Mouse (Mus musculus): ENCODE measurements around the gene Zdhhc21. TPM values are rescaled to one million over a fixed set of nuclear protein-coding genes. Genes with fewer than 3 reads are reported as not detected.

The Zdhhc21 gene
- polyA plus RNA-seq, 1 experiment = 23.3 TPM

- Histone ChIP-seq H3K4me3 (ENCODE audit: insufficient read depth, low read length) (no peak overlapping the region), H3K27ac (ENCODE audit: insufficient read depth, low read length) (no peak overlapping the region), H3K4me1 (ENCODE audit: control insufficient read depth, insufficient read depth, low read length) (no peaks in the 10 kb centered on the region)
- TF ChIP-seq POLR2A (IDR thresholded peaks at IDR 0.05; ENCODE audit: low read depth, low read length) (no peak), CTCF (IDR thresholded peaks at IDR 0.05; ENCODE audit: borderline replicate concordance, insufficient read depth, low read length) (peak; percentile 19; the same call in 1 of the 2 replicates)
Measured at GRCm38 (mm10) chr4:82882500-82882899, 22.7 kb upstream of the Zdhhc21 start.

- Histone ChIP-seq H3K4me3 (ENCODE audit: insufficient read depth, low read length) (no peak overlapping the region), H3K27ac (ENCODE audit: insufficient read depth, low read length) (no peak overlapping the region), H3K4me1 (ENCODE audit: control insufficient read depth, insufficient read depth, low read length) (no peaks in the 10 kb centered on the region)
- TF ChIP-seq POLR2A (IDR thresholded peaks at IDR 0.05; ENCODE audit: low read depth, low read length) = no peak
- no peak for TF ChIP-seq CTCF (IDR thresholded peaks at IDR 0.05; ENCODE audit: borderline replicate concordance, insufficient read depth, low read length)
Measured at GRCm38 (mm10) chr4:82881366-82881765, 21.6 kb upstream of the Zdhhc21 start.

DNA sequence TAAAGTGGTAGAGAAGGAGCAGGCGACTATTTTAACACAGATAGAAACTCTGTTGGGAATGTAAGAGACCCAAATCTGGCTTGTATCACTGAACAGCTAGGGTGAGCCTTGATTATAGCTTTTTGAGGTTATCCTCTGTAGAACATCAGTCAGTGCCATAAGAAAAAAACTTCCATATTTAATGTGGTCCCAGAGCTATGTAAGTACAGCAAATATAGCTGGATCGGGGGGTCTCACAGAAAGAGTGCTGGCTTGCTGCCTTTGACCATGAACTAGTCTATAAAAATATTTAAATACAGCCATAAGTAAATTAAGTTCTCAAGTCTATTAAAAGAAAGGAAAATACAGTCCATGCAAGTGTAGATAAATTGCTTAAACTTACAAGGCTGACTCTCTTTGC lies 20.5 kb upstream of the Zdhhc21 start:
- H3K4me1 ChIP-seq (ENCODE audit: control insufficient read depth, insufficient read depth, low read length) = no peaks in the 10 kb centered on the region
- no peak for TF ChIP-seq CTCF (IDR thresholded peaks at IDR 0.05; ENCODE audit: borderline replicate concordance, insufficient read depth, low read length)
- no peak for TF ChIP-seq POLR2A (IDR thresholded peaks at IDR 0.05; ENCODE audit: low read depth, low read length)
- H3K4me3 ChIP-seq (ENCODE audit: insufficient read depth, low read length) = no peak overlapping the region
- no peak overlapping the region for H3K27ac ChIP-seq (ENCODE audit: insufficient read depth, low read length)

- Histone ChIP-seq H3K4me1 (ENCODE audit: control insufficient read depth, insufficient read depth, low read length) (no peaks in the 10 kb centered on the region), H3K4me3 (ENCODE audit: insufficient read depth, low read length) (no peak overlapping the region), H3K27ac (ENCODE audit: insufficient read depth, low read length) (no peak overlapping the region)
- TF ChIP-seq POLR2A (IDR thresholded peaks at IDR 0.05; ENCODE audit: low read depth, low read length) (no peak), CTCF (IDR thresholded peaks at IDR 0.05; ENCODE audit: borderline replicate concordance, insufficient read depth, low read length) (no peak)
Measured at GRCm38 (mm10) chr4:82879152-82879551, 19.4 kb upstream of the Zdhhc21 start.

DNA sequence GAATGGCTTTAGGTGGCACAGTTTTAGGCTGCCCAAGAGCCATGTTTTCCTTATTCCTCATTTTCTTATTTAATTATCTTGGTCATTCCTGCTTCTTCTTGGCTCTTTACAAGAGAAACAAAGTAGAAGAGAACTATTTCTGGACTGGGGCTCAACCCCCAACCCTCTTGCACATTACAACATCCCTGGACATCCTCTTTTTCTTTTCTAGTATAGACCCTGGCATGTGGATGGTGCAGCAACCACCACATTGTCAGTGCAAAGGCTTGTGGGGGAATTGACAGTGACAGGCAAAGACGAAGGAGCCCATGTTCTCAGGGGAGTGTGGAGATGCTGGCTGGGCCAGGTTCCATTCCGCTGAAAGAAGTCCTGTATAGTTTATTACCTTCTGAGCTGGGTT lies 16.9 kb upstream of the Zdhhc21 start:
- Histone ChIP-seq H3K4me3 (ENCODE audit: insufficient read depth, low read length) (no peak overlapping the region), H3K27ac (ENCODE audit: insufficient read depth, low read length) (no peak overlapping the region), H3K4me1 (ENCODE audit: control insufficient read depth, insufficient read depth, low read length) (no peaks in the 10 kb centered on the region)
- TF ChIP-seq POLR2A (IDR thresholded peaks at IDR 0.05; ENCODE audit: low read depth, low read length) (no peak), CTCF (IDR thresholded peaks at IDR 0.05; ENCODE audit: borderline replicate concordance, insufficient read depth, low read length) (no peak)

DNA sequence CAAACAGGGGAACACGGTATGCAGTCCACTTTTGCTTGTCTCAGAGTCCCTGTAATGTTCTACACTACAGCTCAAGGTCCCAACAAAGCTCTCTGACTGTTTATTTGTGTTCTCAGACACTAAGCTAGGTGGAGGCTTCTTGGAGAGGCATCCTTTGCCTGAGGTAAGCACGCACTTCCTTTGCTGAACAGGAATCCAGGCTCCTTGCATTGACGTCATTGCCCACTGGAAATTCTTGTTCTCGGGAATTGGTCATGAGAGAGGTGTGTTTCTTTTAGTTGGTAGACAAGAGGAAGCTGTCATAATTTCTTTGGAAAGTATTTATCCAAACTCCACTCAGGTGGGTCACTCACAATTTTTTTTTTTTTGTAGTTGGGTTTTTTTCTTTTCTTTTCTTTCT lies 15.8 kb upstream of the Zdhhc21 start:
- H3K4me3 ChIP-seq (ENCODE audit: insufficient read depth, low read length) = no peak overlapping the region
- no peak for TF ChIP-seq CTCF (IDR thresholded peaks at IDR 0.05; ENCODE audit: borderline replicate concordance, insufficient read depth, low read length)
- no peak for TF ChIP-seq POLR2A (IDR thresholded peaks at IDR 0.05; ENCODE audit: low read depth, low read length)
- H3K4me1 ChIP-seq (ENCODE audit: control insufficient read depth, insufficient read depth, low read length) = no peaks in the 10 kb centered on the region; the same call in 1 of the 2 replicates
- no peak overlapping the region for H3K27ac ChIP-seq (ENCODE audit: insufficient read depth, low read length)

- Histone ChIP-seq H3K4me3 (ENCODE audit: insufficient read depth, low read length) (no peak overlapping the region), H3K4me1 (ENCODE audit: control insufficient read depth, insufficient read depth, low read length) (no peaks in the 10 kb centered on the region; the same call in 1 of the 2 replicates), H3K27ac (ENCODE audit: insufficient read depth, low read length) (no peak overlapping the region)
- TF ChIP-seq POLR2A (IDR thresholded peaks at IDR 0.05; ENCODE audit: low read depth, low read length) (no peak), CTCF (IDR thresholded peaks at IDR 0.05; ENCODE audit: borderline replicate concordance, insufficient read depth, low read length) (no peak)
Measured at GRCm38 (mm10) chr4:82874791-82875190, 15.0 kb upstream of the Zdhhc21 start.

DNA sequence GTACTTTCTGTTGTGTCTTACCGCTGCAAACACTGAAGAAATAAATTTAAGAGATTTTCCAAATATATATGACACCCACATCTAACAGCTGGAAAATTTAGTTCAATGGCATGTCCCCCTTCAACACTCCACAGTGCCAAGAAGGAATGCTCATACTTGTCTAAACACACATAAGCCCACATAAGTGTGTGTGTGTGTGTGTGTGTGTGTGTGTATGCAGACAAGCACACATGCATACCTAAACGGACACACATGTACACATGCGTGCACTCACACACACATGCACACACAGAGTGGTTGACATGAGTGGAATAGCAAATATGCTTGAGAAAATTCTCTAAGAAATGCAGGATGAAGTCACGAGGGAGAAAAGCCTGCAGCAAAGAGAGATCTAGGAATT lies 12.8 kb upstream of the Zdhhc21 start:
- Histone ChIP-seq H3K4me3 (ENCODE audit: insufficient read depth, low read length) (no peak overlapping the region), H3K4me1 (ENCODE audit: control insufficient read depth, insufficient read depth, low read length) (no peaks in the 10 kb centered on the region; the same call in 1 of the 2 replicates), H3K27ac (ENCODE audit: insufficient read depth, low read length) (no peak overlapping the region)
- TF ChIP-seq CTCF (IDR thresholded peaks at IDR 0.05; ENCODE audit: borderline replicate concordance, insufficient read depth, low read length) = no peak
- TF ChIP-seq POLR2A (IDR thresholded peaks at IDR 0.05; ENCODE audit: low read depth, low read length) = no peak

GRCm38 (mm10) chr4:82872121-82872520 lies 12.4 kb upstream of the Zdhhc21 start:
- Histone ChIP-seq H3K27ac (ENCODE audit: insufficient read depth, low read length) (no peak overlapping the region), H3K4me3 (ENCODE audit: insufficient read depth, low read length) (no peak overlapping the region), H3K4me1 (ENCODE audit: control insufficient read depth, insufficient read depth, low read length) (no peaks in the 10 kb centered on the region; the same call in 1 of the 2 replicates)
- TF ChIP-seq POLR2A (IDR thresholded peaks at IDR 0.05; ENCODE audit: low read depth, low read length) = no peak

DNA sequence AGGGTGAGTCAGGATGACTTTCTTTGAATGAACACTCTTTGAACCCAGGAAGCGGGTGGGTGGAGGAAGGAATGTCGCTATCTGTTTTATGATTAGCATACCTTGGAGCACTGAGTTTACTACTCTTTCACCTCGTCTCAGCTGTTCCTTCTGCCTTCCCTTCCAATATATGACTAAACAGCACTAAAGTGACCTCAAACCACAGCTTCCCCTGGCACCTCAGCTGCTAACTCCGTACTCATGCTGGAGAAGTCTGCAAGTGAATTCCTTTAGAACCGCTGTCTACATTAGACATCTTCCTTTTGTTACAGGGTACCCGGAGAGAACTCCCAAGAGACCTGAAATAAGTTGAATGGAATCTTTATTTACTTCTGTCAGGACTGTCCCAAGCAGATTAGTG lies 11.2 kb upstream of the Zdhhc21 start:
- no peak overlapping the region for H3K27ac ChIP-seq (ENCODE audit: insufficient read depth, low read length)
- H3K4me3 ChIP-seq (ENCODE audit: insufficient read depth, low read length) = no peak overlapping the region
- no peaks in the 10 kb centered on the region; the same call in 1 of the 2 replicates for H3K4me1 ChIP-seq (ENCODE audit: control insufficient read depth, insufficient read depth, low read length)
- no peak for TF ChIP-seq CTCF (IDR thresholded peaks at IDR 0.05; ENCODE audit: borderline replicate concordance, insufficient read depth, low read length)
- TF ChIP-seq POLR2A (IDR thresholded peaks at IDR 0.05; ENCODE audit: low read depth, low read length) = no peak

Measured in embryonic fibroblast, embryonic 13.5 days (primary cell).